Mouse (Mus musculus) kidney, postnatal 0 days (tissue): ENCODE measurements around the gene Ptgs1. TPM values are rescaled to one million over a fixed set of nuclear protein-coding genes. Genes with fewer than 3 reads are reported as not detected.

Experiments
- ATAC-seq: fragments of 200-750 bp; cut with Nextera tagmentation; replicated peaks from 2 replicates; pipeline ENCODE4 v1.8.0; 2017; ENCODE audit warnings: low read depth, moderate number of reproducible peaks, moderate TSS enrichment, moderate library complexity; ENCODE audit not compliant: low FRiP score
- DNase-seq: peaks from one replicate; pipeline ENCODE4 v3.0.0-alpha.2; 2016; ENCODE audit warnings: low spot score
- H3K27ac ChIP-seq: fragments of 300-500 bp; sonication (generic); 2 replicates; pipeline ENCODE4 v1.5.1; 2014; ENCODE audit warnings: mild to moderate bottlenecking
- H3K27me3 ChIP-seq: fragments of 300-500 bp; sonication (generic); 2 replicates; pipeline ENCODE4 v1.6.1; 2014; ENCODE audit warnings: low read length, mixed read lengths; ENCODE audit not compliant: insufficient read depth
- H3K36me3 ChIP-seq: fragments of 300-500 bp; sonication (generic); 2 replicates; pipeline ENCODE4 v1.6.1; 2014; ENCODE audit warnings: low read length, mixed read lengths; ENCODE audit not compliant: insufficient read depth
- H3K4me1 ChIP-seq: fragments of 300-500 bp; sonication (generic); replicated peaks from 2 replicates; pipeline ENCODE4 v1.6.1; 2014; ENCODE audit warnings: antibody characterized with exemption, low read length, mixed read lengths; ENCODE audit not compliant: insufficient read depth
- H3K4me2 ChIP-seq: fragments of 300-500 bp; sonication (generic); 2 replicates; pipeline ENCODE4 v1.6.1; 2014; ENCODE audit warnings: mild to moderate bottlenecking, low read length, moderate library complexity, mixed read lengths
- H3K4me3 ChIP-seq: fragments of 300-500 bp; sonication (generic); replicated peaks from 2 replicates; pipeline ENCODE4 v1.5.1; 2014; ENCODE audit warnings: low read depth, low read length
- H3K9ac ChIP-seq: fragments of 300-500 bp; sonication (generic); 2 replicates; pipeline ENCODE4 v1.6.1; 2014; ENCODE audit warnings: low read depth, low read length
- H3K9me3 ChIP-seq: fragments of 300-500 bp; sonication (generic); replicated peaks from 2 replicates; pipeline ENCODE4 v1.6.1; 2016; ENCODE audit warnings: low read length, inconsistent platforms, mixed read lengths
- CTCF ChIP-seq: IDR thresholded peaks from 2 replicates; pipeline ENCODE4 v1.5.1; 2016; ENCODE audit warnings: antibody characterized with exemption, low read depth, mild to moderate bottlenecking, moderate library complexity
- WGBS: fragments of 180-500 bp; shearing (Covaris S2); extraction: QIAGEN DNeasy Blood & Tissue Kit; methylation state at CpG from one replicate; pipeline ENCODE4 v1.1.7; 2014; 5-methylcytosine and 5-hydroxymethylcytosine counted together
- polyA plus RNA-seq: library from polyadenylated mRNA; unstranded; fragments of >200 nt; fragmentation: Nextera tagmentation; extraction: Ambion mirVana; gene quantifications from 2 replicates; pipeline ENCODE4 v1.2.1, GENCODE M21; 2015

The Ptgs1 gene
- polyA plus RNA-seq, 1 experiment from 2014 or later, result 41.9 TPM

DNA sequence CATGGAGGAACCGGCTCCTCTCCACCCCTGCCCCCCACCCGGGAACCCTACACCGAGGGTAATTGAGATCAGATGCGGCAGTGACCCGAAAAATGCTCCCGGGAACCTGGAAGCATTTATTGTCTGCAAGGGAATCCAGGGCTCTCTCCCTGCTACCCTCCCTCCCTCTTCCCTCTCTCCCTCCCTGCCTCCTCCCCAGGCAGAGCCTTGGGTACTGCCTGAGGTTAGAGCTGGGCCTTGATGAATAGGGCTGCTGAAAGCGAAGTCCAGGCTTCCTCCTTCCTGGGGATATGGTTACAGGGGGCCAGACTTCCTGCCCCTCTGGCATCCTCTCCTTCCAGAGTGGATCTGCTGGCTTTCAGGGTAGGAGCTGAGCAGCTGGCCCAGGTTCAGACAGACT is 18.4 kb upstream of the Ptgs1 start:
- Histone ChIP-seq H3K4me1 (0 out of 2 replicates have a peak, but pooled peaks cover 7% of the 10 kb centered on the region), H3K27me3 (no peaks in the 10 kb centered on the region), H3K36me3 (no peaks in the 10 kb centered on the region), H3K4me2 (no peak overlapping the region), H3K9ac (no peak overlapping the region), H3K27ac (no peak overlapping the region), H3K9me3 (no peaks in the 10 kb centered on the region), H3K4me3 (no peak overlapping the region)
- ATAC-seq (peak; percentile 25; the same call in 1 of the 2 replicates), DNase-seq (peak; percentile 74)
- TF ChIP-seq CTCF, result no peak
- 28% methylated on average over 7 of the region's 7 CpGs for WGBS

DNA sequence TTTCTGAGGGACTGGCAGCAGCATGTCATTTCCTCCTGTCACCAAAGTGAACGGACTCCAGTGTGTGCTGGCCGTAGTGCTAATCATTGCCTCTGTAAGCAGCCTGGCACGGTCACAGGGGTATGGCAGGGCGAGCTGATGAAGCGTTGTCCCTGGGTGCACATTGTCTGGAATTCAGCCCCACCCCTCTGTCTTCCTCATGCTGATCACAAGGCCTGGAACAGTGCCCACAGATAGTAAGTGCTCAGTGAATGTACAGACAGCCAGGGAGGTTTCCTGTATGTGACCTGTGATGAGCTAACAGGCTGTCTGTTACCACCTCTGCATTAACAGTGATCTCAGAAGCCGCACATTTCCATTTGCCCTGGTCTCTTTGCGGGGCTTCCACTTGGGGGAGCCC is 17.1 kb upstream of the Ptgs1 start:
- H3K27ac ChIP-seq, result no peak overlapping the region
- H3K4me3 ChIP-seq, result no peak overlapping the region
- TF ChIP-seq CTCF, result no peak
- 47% methylated on average over 7 of the region's 7 CpGs for WGBS
- DNase-seq, result no peak
- no peaks in the 10 kb centered on the region for H3K27me3 ChIP-seq
- H3K4me1 ChIP-seq, result peaks cover 18% of the 10 kb centered on the region; the same call in 1 of the 2 replicates
- H3K36me3 ChIP-seq, result no peaks in the 10 kb centered on the region
- H3K9me3 ChIP-seq, result no peaks in the 10 kb centered on the region
- ATAC-seq, result no peak
- H3K4me2 ChIP-seq, result no peak overlapping the region
- H3K9ac ChIP-seq, result no peak overlapping the region

DNA sequence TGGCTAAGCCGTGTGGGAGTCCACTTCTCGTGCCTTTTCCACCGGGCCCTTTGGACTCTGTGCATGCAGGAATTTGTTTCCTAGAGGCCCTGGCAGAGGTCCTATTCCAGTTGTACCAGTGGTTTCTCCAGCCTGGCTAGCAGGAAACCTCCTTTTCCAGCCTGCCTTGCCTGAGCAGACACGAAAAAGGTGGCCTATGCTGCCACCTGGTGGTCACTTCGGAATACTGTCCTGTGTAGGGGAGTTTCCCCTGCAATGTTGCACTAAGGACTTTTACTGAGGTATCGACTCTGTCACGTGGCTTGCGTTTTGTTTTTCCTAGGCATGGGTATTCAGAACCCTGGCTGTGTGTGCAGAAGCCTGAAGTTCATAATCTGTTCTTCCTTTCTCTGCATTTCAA is 16.2 kb upstream of the Ptgs1 start:
- Histone ChIP-seq H3K9ac (no peak overlapping the region), H3K9me3 (no peaks in the 10 kb centered on the region), H3K27me3 (no peaks in the 10 kb centered on the region), H3K36me3 (no peaks in the 10 kb centered on the region), H3K4me1 (peaks cover 18% of the 10 kb centered on the region; the same call in 1 of the 2 replicates), H3K27ac (no peak overlapping the region), H3K4me2 (peak overlapping the region; percentile 36), H3K4me3 (no peak overlapping the region)
- ATAC-seq (peak; percentile 71), DNase-seq (peak; percentile 95)
- 4% methylated on average over 8 of the region's 8 CpGs for WGBS
- TF ChIP-seq CTCF, result peak; percentile 88

DNA sequence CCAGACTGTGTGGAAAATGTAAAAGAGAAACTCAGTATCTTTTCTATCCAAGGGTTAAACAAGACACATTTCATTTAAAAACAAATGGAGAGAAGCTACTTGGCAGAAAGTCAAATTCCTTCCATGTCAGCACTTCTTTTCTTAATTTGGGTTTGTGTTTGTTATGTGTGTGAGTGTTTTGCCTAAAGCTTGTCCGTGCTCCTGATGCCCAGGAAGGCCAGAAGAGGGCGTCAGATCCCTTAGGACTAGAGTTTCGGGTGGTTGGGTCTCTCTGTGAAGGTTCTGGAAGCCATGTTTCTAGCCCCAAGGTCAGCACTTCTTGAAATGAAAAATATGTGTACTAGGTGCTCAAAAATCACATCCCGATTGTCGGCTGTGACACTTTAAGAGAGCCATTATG is 15.8 kb upstream of the Ptgs1 start:
- no peak overlapping the region for H3K4me3 ChIP-seq
- 60% methylated on average over 5 of the region's 5 CpGs for WGBS
- DNase-seq, result peak; percentile 72

DNA sequence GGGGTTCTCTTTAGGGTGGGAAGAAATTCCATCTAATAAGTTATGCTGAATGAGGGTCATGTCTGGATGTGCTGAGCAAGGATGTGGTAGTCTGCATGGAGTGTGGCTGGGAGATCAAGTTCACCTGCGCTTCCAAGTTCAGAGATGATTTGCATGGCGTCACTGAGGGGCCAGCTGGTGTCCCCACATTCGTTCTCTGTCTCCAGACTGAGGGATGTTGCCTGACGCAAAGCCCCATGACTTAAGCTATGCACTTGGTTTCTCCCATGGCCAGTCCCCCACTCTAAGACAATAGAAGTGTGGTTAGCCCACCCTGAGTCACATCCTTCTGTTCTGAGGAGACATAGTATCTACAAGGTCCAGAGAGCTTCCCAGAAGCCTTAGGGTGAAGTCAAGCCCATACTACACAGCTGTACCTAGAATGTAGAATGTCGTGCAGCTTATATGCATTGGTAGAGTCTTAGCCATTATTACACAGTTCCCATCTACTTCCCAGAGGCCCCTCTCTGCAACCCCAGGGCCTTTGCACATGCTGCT is 15.0 kb upstream of the Ptgs1 start:
- Histone ChIP-seq H3K9ac (no peak overlapping the region), H3K9me3 (no peaks in the 10 kb centered on the region), H3K27me3 (no peaks in the 10 kb centered on the region), H3K4me2 (no peak overlapping the region), H3K4me3 (no peak overlapping the region), H3K27ac (no peak overlapping the region), H3K36me3 (no peaks in the 10 kb centered on the region), H3K4me1 (peaks cover 18% of the 10 kb centered on the region; the same call in 1 of the 2 replicates)
- no peak for DNase-seq
- no peak for ATAC-seq
- TF ChIP-seq CTCF, result no peak
- WGBS, result 90% methylated on average over 5 of the region's 5 CpGs

More for the DNA sequence above, 15.8 kb upstream of the Ptgs1 start:
- H3K9ac ChIP-seq, result no peak overlapping the region
- no peaks in the 10 kb centered on the region for H3K9me3 ChIP-seq
- peaks cover 18% of the 10 kb centered on the region; the same call in 1 of the 2 replicates for H3K4me1 ChIP-seq
- H3K36me3 ChIP-seq, result no peaks in the 10 kb centered on the region
- no peak for ATAC-seq
- no peak overlapping the region for H3K27ac ChIP-seq
- H3K27me3 ChIP-seq, result no peaks in the 10 kb centered on the region
- TF ChIP-seq CTCF, result peak; percentile 56; the same call in 1 of the 2 replicates
- peak overlapping the region; percentile 36 for H3K4me2 ChIP-seq

DNA sequence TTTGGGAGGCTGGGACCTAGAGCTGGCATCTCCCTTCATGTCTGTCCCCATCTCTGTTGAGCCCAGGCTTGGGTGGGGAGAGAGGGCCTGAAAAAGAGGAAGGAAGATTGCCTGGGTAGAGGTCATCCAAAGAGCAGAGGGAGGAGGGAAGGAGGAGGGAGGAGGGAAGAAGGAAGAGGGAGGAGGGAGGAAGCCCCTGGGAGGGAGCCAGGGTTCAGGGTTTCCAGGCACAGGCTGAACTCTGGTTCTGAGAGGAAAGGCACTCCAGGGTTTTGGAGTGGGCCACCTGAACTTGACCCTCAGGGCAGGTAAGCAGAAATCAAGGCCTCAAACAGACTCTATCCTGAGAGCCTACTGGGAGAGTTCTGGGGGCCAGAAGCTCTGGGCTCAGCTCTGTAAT is 13.7 kb upstream of the Ptgs1 start:
- no peak for TF ChIP-seq CTCF
- Histone ChIP-seq H3K4me1 (peaks cover 18% of the 10 kb centered on the region; the same call in 1 of the 2 replicates), H3K27ac (peak overlapping the region; percentile 73), H3K4me2 (peak overlapping the region; percentile 21; the same call in 1 of the 2 replicates), H3K9me3 (no peaks in the 10 kb centered on the region), H3K9ac (no peak overlapping the region), H3K4me3 (no peak overlapping the region), H3K36me3 (no peaks in the 10 kb centered on the region), H3K27me3 (no peaks in the 10 kb centered on the region)
- ATAC-seq, result no peak
- DNase-seq, result no peak
